Mouse (Mus musculus) MEL (cell line): ENCODE data around the gene Hapln1. TPM values are rescaled to one million over a fixed set of nuclear protein-coding genes. Genes with fewer than 3 reads are reported as not detected.

Experiments used
- polyA plus RNA-seq, 2 experiments: library from polyadenylated mRNA; stranded (reverse) in 1 of 2; unstranded in 1 of 2; fragments of >175 nt in 1 of 2; fragments of >200 nt in 1 of 2; gene quantifications; 2 replicates each; pipeline versions ENCODE4 v1.2.1 to v1.2.4; 2012; ENCODE audit warnings: low replicate concordance in 2 of 2, low read depth in 1 of 2; ENCODE audit not compliant: insufficient read length in 2 of 2, insufficient read depth in 1 of 2, missing spikeins in 1 of 2
- total RNA-seq: library from RNA; depleted of rRNA; stranded (reverse); fragments of 300-350 nt; gene quantifications from 2 replicates; pipeline ENCODE4 v1.2.3, GENCODE M21; 2012; rRNA removed

The Hapln1 gene
- total and polyA plus RNA-seq, 3 experiments, result not detected

Other genes with a start within 250 kb of the Hapln1 start
- gene Vcan, start 202.7 kb downstream of the Hapln1 start, total RNA-seq, result 0.13 TPM in 1 of 2 replicates, not detected in the other
- gene Vcan, start 202.7 kb downstream of the Hapln1 start, polyA plus RNA-seq, result under 1 TPM in 1 of 2 experiments, not detected in 1; 0.10 TPM